Mouse (Mus musculus): ENCODE measurements around the gene Wbp2. TPM values are rescaled to one million over a fixed set of nuclear protein-coding genes. Genes with fewer than 3 reads are reported as not detected.

The Wbp2 gene
- polyA plus RNA-seq, 1 experiment from 2014 or later = 63.3 TPM

- Histone ChIP-seq H3K27ac (ENCODE audit: low read depth) (no peak overlapping the region), H3K4me1 (ENCODE audit: insufficient read depth) (peaks cover 50% of the 10 kb centered on the region), H3K36me3 (replicated peaks; ENCODE audit: insufficient read depth, low read length) (0 out of 2 replicates have a peak, but pooled peaks cover 2% of the 10 kb centered on the region), H3K4me2 (ENCODE audit: low read depth, low read length) (peak overlapping the region; percentile 29; the same call in 1 of the 2 replicates), H3K9ac (replicated peaks) (no peak overlapping the region), H3K27me3 (ENCODE audit: insufficient read depth, low read length) (peaks cover 31% of the 10 kb centered on the region), H3K9me3 (ENCODE audit: low read length) (no peaks in the 10 kb centered on the region), H3K4me3 (ENCODE audit: low read depth, low read length) (no peak overlapping the region)
- TF ChIP-seq EP300 (IDR thresholded peaks at IDR 0.05; ENCODE audit: low read depth) (no peak), CTCF (IDR thresholded peaks at IDR 0.05; ENCODE audit: low read depth) (peak; percentile 40)
- no peak for ATAC-seq
- peak; percentile 32 for DNase-seq
- 46% methylated on average over 13 of the region's 14 CpGs for WGBS (ENCODE audit: insufficient replicate concordance)
Observed at GRCm38 (mm10) chr11:116106963-116107776, 20.4 kb upstream of the Wbp2 start.

DNA sequence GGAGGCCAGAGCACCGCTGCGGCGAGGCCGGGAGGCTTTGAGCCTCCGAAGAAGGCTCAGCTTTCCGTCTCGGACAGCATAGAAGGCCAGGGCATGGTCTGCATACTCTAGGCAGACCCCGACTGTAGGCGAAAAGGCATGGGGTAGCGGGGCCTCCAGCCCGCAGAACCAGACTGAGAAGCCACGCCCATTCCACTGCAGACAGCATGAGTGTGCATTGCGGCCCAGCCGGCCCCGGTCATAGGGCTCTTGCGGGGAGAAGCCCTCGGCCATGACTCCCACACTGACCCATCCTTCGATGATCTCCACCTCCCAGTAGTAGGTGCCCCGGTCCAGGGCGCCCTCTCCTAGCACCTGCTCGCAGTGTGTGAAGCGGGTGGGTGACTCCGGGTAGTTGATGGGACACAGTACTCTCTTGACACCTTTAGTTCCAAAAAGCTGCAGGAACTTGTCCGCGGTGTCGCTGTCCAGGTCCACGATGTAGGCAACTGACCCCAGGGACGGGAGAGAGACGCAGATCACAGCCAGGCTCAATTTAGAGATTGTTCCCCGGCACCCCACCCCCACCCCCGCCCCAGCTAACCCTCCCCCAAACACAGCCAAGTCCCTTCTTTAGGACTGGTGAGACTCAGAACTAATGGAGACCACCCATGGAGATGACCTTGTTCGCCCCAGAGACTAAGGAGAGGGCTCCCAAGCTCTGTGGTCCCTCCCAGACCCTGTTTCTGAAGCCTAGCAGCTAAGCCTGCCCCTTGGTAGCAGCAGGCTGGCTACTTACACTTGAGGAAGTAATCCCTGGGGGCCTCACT, 19.6 kb upstream of the Wbp2 start:
- DNase-seq = no peak
- no peak overlapping the region for H3K4me3 ChIP-seq (ENCODE audit: low read depth, low read length)

GRCm38 (mm10) chr11:116105065-116105464, 18.3 kb upstream of the Wbp2 start:
- Histone ChIP-seq H3K27me3 (ENCODE audit: insufficient read depth, low read length) (peaks cover 26% of the 10 kb centered on the region), H3K36me3 (replicated peaks; ENCODE audit: insufficient read depth, low read length) (0 out of 2 replicates have a peak, but pooled peaks cover 2% of the 10 kb centered on the region), H3K9ac (replicated peaks) (no peak overlapping the region), H3K4me2 (ENCODE audit: low read depth, low read length) (no peak overlapping the region), H3K27ac (ENCODE audit: low read depth) (no peak overlapping the region), H3K4me3 (ENCODE audit: low read depth, low read length) (no peak overlapping the region), H3K4me1 (ENCODE audit: insufficient read depth) (peaks cover 65% of the 10 kb centered on the region), H3K9me3 (ENCODE audit: low read length) (no peaks in the 10 kb centered on the region)
- TF ChIP-seq EP300 (IDR thresholded peaks at IDR 0.05; ENCODE audit: low read depth) = no peak
- no peak for TF ChIP-seq CTCF (IDR thresholded peaks at IDR 0.05; ENCODE audit: low read depth)
- ATAC-seq (no peak), DNase-seq (no peak)
- 79% methylated on average over 2 of the region's 2 CpGs for WGBS (ENCODE audit: insufficient replicate concordance)

More for the DNA sequence above, 19.6 kb upstream of the Wbp2 start:
- H3K9ac ChIP-seq (replicated peaks) = no peak overlapping the region
- peaks cover 54% of the 10 kb centered on the region for H3K4me1 ChIP-seq (ENCODE audit: insufficient read depth)
- H3K27me3 ChIP-seq (ENCODE audit: insufficient read depth, low read length) = peaks cover 31% of the 10 kb centered on the region
- 39% methylated on average over 32 of the region's 32 CpGs for WGBS (ENCODE audit: insufficient replicate concordance)
- no peaks in the 10 kb centered on the region for H3K9me3 ChIP-seq (ENCODE audit: low read length)
- H3K4me2 ChIP-seq (ENCODE audit: low read depth, low read length) = peak overlapping the region; percentile 30; the same call in 1 of the 2 replicates
- no peak for ATAC-seq
- H3K27ac ChIP-seq (ENCODE audit: low read depth) = no peak overlapping the region
- no peak for TF ChIP-seq EP300 (IDR thresholded peaks at IDR 0.05; ENCODE audit: low read depth)
- H3K36me3 ChIP-seq (replicated peaks; ENCODE audit: insufficient read depth, low read length) = 0 out of 2 replicates have a peak, but pooled peaks cover 2% of the 10 kb centered on the region

DNA sequence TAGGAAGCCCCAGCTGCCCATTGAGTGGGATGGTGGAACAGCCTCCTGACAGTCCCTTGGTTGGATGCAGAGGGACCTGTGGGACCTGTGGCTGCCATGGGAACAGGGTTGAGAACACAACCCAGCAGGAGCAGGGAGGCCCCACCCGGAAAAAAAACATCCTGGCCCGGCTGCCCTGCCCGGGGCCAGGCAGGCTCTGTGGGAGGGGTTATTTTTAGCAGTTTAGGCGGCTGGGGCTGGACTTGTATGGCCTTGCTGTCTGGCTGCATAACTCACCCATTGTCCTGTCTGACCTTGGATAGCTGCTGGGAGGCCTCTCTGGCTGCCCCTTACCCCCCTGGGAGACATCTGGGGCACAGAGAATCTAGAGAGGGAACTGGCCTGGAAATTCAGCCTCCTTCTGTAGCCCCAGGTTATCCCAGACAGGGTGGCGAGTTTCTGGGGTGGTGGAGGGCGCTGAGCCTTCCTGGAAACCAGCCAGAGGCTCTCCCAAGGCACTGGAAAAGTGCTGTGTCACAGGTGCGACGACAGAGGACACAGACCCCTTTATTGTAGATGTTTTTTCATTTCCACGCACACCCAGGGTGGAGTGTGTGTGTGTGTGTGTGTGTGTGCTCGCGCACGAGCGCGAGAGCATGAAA, 17.3 kb upstream of the Wbp2 start:
- Histone ChIP-seq H3K27me3 (ENCODE audit: insufficient read depth, low read length) (peaks cover 17% of the 10 kb centered on the region), H3K36me3 (replicated peaks; ENCODE audit: insufficient read depth, low read length) (0 out of 2 replicates have a peak, but pooled peaks cover 2% of the 10 kb centered on the region), H3K9ac (replicated peaks) (no peak overlapping the region), H3K4me1 (ENCODE audit: insufficient read depth) (peaks cover 67% of the 10 kb centered on the region), H3K27ac (ENCODE audit: low read depth) (peak overlapping the region; percentile 45; the same call in 1 of the 2 replicates), H3K4me2 (ENCODE audit: low read depth, low read length) (no peak overlapping the region), H3K9me3 (ENCODE audit: low read length) (no peaks in the 10 kb centered on the region), H3K4me3 (ENCODE audit: low read depth, low read length) (no peak overlapping the region)
- no peak for TF ChIP-seq CTCF (IDR thresholded peaks at IDR 0.05; ENCODE audit: low read depth)
- no peak for TF ChIP-seq EP300 (IDR thresholded peaks at IDR 0.05; ENCODE audit: low read depth)
- peak; percentile 46 for ATAC-seq
- 29% methylated on average over 14 of the region's 14 CpGs for WGBS (ENCODE audit: insufficient replicate concordance)
- DNase-seq = peak; percentile 41

DNA sequence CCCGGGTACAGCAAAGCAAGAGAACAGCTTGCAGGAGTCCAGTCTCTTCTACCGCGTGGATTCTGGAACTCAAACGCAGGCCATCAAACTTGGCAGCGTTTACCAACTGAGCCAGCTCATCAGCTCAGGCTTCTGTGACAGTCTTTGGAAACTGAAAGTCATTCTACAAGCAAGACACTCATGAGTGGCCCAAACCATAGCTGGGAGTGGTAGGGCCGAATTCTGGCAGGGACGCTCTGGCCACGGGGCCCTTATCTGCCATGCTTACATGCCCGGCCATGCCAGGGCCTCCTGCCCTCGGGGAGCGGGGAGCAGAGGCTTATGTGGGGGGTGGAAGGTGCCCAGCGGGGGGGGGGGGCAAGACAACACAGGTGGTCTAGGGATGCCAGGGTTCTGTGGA, 16.8 kb upstream of the Wbp2 start:
- Histone ChIP-seq H3K36me3 (replicated peaks; ENCODE audit: insufficient read depth, low read length) (0 out of 2 replicates have a peak, but pooled peaks cover 2% of the 10 kb centered on the region), H3K9me3 (ENCODE audit: low read length) (no peaks in the 10 kb centered on the region), H3K9ac (replicated peaks) (no peak overlapping the region), H3K27me3 (ENCODE audit: insufficient read depth, low read length) (peaks cover 11% of the 10 kb centered on the region), H3K4me3 (ENCODE audit: low read depth, low read length) (no peak overlapping the region), H3K4me1 (ENCODE audit: insufficient read depth) (peaks cover 65% of the 10 kb centered on the region), H3K27ac (ENCODE audit: low read depth) (peak overlapping the region; percentile 45; the same call in 1 of the 2 replicates), H3K4me2 (ENCODE audit: low read depth, low read length) (no peak overlapping the region)
- ATAC-seq = no peak
- peak; percentile 14 for DNase-seq
- TF ChIP-seq EP300 (IDR thresholded peaks at IDR 0.05; ENCODE audit: low read depth) = no peak
- TF ChIP-seq CTCF (IDR thresholded peaks at IDR 0.05; ENCODE audit: low read depth) = no peak
- 57% methylated on average over 11 of the region's 12 CpGs for WGBS (ENCODE audit: insufficient replicate concordance)
